Mouse (Mus musculus) liver, adult 2 months (tissue): ENCODE measurements around the gene Agrn. TPM values are rescaled to one million over a fixed set of nuclear protein-coding genes. Genes with fewer than 3 reads are reported as not detected.

Source experiments
- DNase-seq: peaks from one replicate; pipeline ENCODE4 v3.0.0-alpha.2; 2011; ENCODE audit warnings: low read depth, low spot score; ENCODE audit errors: extremely low read depth
- H3K27ac ChIP-seq: fragments of 200-500 bp; replicated peaks from 2 replicates; pipeline ENCODE4 v1.5.1; 2012; ENCODE audit warnings: low read depth, mild to moderate bottlenecking, control low read depth, inconsistent platforms, low read length; ENCODE audit not compliant: insufficient read depth
- H3K27me3 ChIP-seq: fragments of 200-500 bp; 2 replicates; pipeline ENCODE4 v1.6.1; 2012; ENCODE audit warnings: mild to moderate bottlenecking, moderate library complexity, low read length, inconsistent platforms; ENCODE audit not compliant: control insufficient read depth, insufficient read depth
- H3K36me3 ChIP-seq: fragments of 200-500 bp; 2 replicates; pipeline ENCODE4 v1.6.1; 2012; ENCODE audit warnings: low read length, inconsistent platforms; ENCODE audit not compliant: control insufficient read depth, insufficient read depth
- H3K4me1 ChIP-seq: fragments of 200-500 bp; 2 replicates; pipeline ENCODE4 v1.6.1; 2011; ENCODE audit warnings: low read length; ENCODE audit not compliant: control insufficient read depth, insufficient read depth
- H3K4me3 ChIP-seq: fragments of 200-500 bp; 2 replicates; pipeline ENCODE4 v1.5.1; 2011; ENCODE audit warnings: low read depth, mild to moderate bottlenecking, control low read depth, low read length, moderate library complexity; ENCODE audit not compliant: insufficient read depth
- H3K79me2 ChIP-seq: fragments of 200-500 bp; 2 replicates; pipeline ENCODE4 v1.6.1; 2012; ENCODE audit warnings: inconsistent platforms, mild to moderate bottlenecking, low read length, moderate library complexity; ENCODE audit not compliant: control insufficient read depth, insufficient read depth
- H3K9ac ChIP-seq: fragments of 200-500 bp; 2 replicates; pipeline ENCODE4 v1.6.1; 2012; ENCODE audit warnings: low read depth, mild to moderate bottlenecking, control low read depth, inconsistent platforms, low read length
- CTCF ChIP-seq: fragments of 200-500 bp; IDR thresholded peaks from 2 replicates; pipeline ENCODE4 v1.5.1; 2011; ENCODE audit warnings: low read depth, low read length, control low read depth
- POLR2A ChIP-seq: fragments of 200-500 bp; IDR thresholded peaks from 2 replicates; pipeline ENCODE4 v1.6.1; 2011; ENCODE audit warnings: low read length, control low read depth; ENCODE audit not compliant: insufficient read depth; ENCODE audit errors: extremely low read depth
- WGBS: fragments of 180-500 bp; shearing (Covaris S2); methylation state at CpG from one replicate; pipeline ENCODE4 v1.1.7; 2018; 5-methylcytosine and 5-hydroxymethylcytosine counted together
- polyA plus RNA-seq: library from polyadenylated mRNA; depleted of rRNA; stranded (reverse); fragments of >200 nt; gene quantifications from 2 replicates; pipeline ENCODE4 v1.2.3, GENCODE M21; 2012; rRNA removed
- total RNA-seq: library from RNA; depleted of rRNA; stranded (reverse); fragments of >200 nt; gene quantifications from 2 replicates; pipeline ENCODE4 v1.2.3, GENCODE M21; 2014; rRNA removed

Agrn gene
- total and polyA plus RNA-seq, 2 experiments = 10.4 to 33.2 TPM

- Histone ChIP-seq H3K79me2 (no peaks in the 10 kb centered on the region), H3K36me3 (peaks cover 2% of the 10 kb centered on the region; the same call in 1 of the 2 replicates), H3K4me1 (peaks cover 3% of the 10 kb centered on the region; the same call in 1 of the 2 replicates), H3K27me3 (no peaks in the 10 kb centered on the region), H3K4me3 (no peak overlapping the region), H3K9ac (no peak overlapping the region), H3K27ac (no peak overlapping the region)
- 53% methylated on average over 7 of the region's 7 CpGs for WGBS
- DNase-seq = peak; percentile 80
- no peak for TF ChIP-seq CTCF
- no peak for TF ChIP-seq POLR2A
Measured at GRCm38 (mm10) chr4:156124077-156124476, 73.2 kb downstream of the Agrn start.

Other genes starting within 250 kb of the Agrn start
- 1.8 and 2.1 TPM in 2 replicates for gene C1qtnf12, start 235.2 kb downstream of the Agrn start, total RNA-seq
- 2.6 and 3.3 TPM in 2 replicates for gene C1qtnf12, start 235.2 kb downstream of the Agrn start, polyA plus RNA-seq
- 2.8 TPM in 2 replicates for gene B3galt6, start 204.8 kb downstream of the Agrn start, total RNA-seq
- gene B3galt6, start 204.8 kb downstream of the Agrn start, polyA plus RNA-seq = 2.5 and 2.6 TPM in 2 replicates
- gene Sdf4, start 204.6 kb downstream of the Agrn start, total RNA-seq = 141 and 156 TPM in 2 replicates
- gene Sdf4, start 204.6 kb downstream of the Agrn start, polyA plus RNA-seq = 34.9 and 37.2 TPM in 2 replicates
- 0.65 and 0.67 TPM in 2 replicates for gene Tnfrsf4, start 183.6 kb downstream of the Agrn start, total RNA-seq
- 0.83 and 2.5 TPM in 2 replicates for gene Tnfrsf4, start 183.6 kb downstream of the Agrn start, polyA plus RNA-seq
- gene Tnfrsf18, start 171.3 kb downstream of the Agrn start, total RNA-seq = 0.94 TPM in 1 of 2 replicates, not detected in the other
- 0.41 and 0.81 TPM in 2 replicates for gene Tnfrsf18, start 171.3 kb downstream of the Agrn start, polyA plus RNA-seq
- gene Ttll10, start 138.1 kb downstream of the Agrn start, total RNA-seq = 0.37 TPM in 1 of 2 replicates, not detected in the other
- gene Ttll10, start 138.1 kb downstream of the Agrn start, polyA plus RNA-seq = 0.11 and 0.12 TPM in 2 replicates
- 3.8 and 4.5 TPM in 2 replicates for gene 9430015G10Rik, start 87.5 kb downstream of the Agrn start, total RNA-seq
- 3.7 and 9.1 TPM in 2 replicates for gene 9430015G10Rik, start 87.5 kb downstream of the Agrn start, polyA plus RNA-seq
- not detected in 2 replicates for gene Rnf223, start 67.0 kb downstream of the Agrn start, total RNA-seq
- gene Rnf223, start 67.0 kb downstream of the Agrn start, polyA plus RNA-seq = 0.17 TPM in 1 of 2 replicates, not detected in the other
- 14.2 and 20.7 TPM in 2 replicates for gene Isg15, start 3.3 kb upstream of the Agrn start, total RNA-seq
- 26.8 and 44.3 TPM in 2 replicates for gene Isg15, start 3.3 kb upstream of the Agrn start, polyA plus RNA-seq
- gene AW011738, start 5.8 kb upstream of the Agrn start, total RNA-seq = 2.5 and 3.0 TPM in 2 replicates
- 1.7 and 3.7 TPM in 2 replicates for gene AW011738, start 5.8 kb upstream of the Agrn start, polyA plus RNA-seq
- 0.07 and 0.09 TPM in 2 replicates for gene Perm1, start 18.4 kb upstream of the Agrn start, total RNA-seq
- 0.04 TPM in 1 of 2 replicates, not detected in the other for gene Perm1, start 18.4 kb upstream of the Agrn start, polyA plus RNA-seq
- gene Plekhn1, start 37.4 kb upstream of the Agrn start, total RNA-seq = 6.9 TPM in 2 replicates
- 12.1 and 18.5 TPM in 2 replicates for gene Plekhn1, start 37.4 kb upstream of the Agrn start, polyA plus RNA-seq
- gene Noc2l, start 38.5 kb upstream of the Agrn start, total RNA-seq = 16.4 and 17.8 TPM in 2 replicates
- gene Noc2l, start 38.5 kb upstream of the Agrn start, polyA plus RNA-seq = 28.5 and 35.8 TPM in 2 replicates
- gene Samd11, start 58.2 kb upstream of the Agrn start, total RNA-seq = under 0.01 TPM in 1 of 2 replicates, not detected in the other
- gene Samd11, start 58.2 kb upstream of the Agrn start, polyA plus RNA-seq = 0.04 TPM in 1 of 2 replicates, not detected in the other
- not detected in 2 replicates for gene Vmn2r-ps159, start 133.6 kb upstream of the Agrn start, total RNA-seq
- not detected in 2 replicates for gene Vmn2r-ps159, start 133.6 kb upstream of the Agrn start, polyA plus RNA-seq